Mouse (Mus musculus) cerebellum, adult 2 months (tissue): Measurements from ENCODE around the gene Rgs3. TPM values are rescaled to one million over a fixed set of nuclear protein-coding genes. Genes with fewer than 3 reads are reported as not detected.

ENCODE experiments used
- DNase-seq, 2 experiments: peaks; one replicate each; pipeline ENCODE4 v3.0.0; 2021
- H3K27ac ChIP-seq: fragments of 200-500 bp; 2 replicates; pipeline ENCODE4 v1.5.1; 2012; ENCODE audit warnings: low read length, control low read depth, inconsistent platforms; ENCODE audit not compliant: insufficient read depth
- H3K27me3 ChIP-seq: fragments of 200-500 bp; 2 replicates; pipeline ENCODE4 v1.6.1; 2012; ENCODE audit warnings: inconsistent platforms, mild to moderate bottlenecking, low read length, moderate library complexity; ENCODE audit not compliant: control insufficient read depth, insufficient read depth
- H3K4me1 ChIP-seq: fragments of 200-500 bp; 2 replicates; pipeline ENCODE4 v1.6.1; 2011; ENCODE audit warnings: low read length; ENCODE audit not compliant: control insufficient read depth, insufficient read depth
- H3K4me3 ChIP-seq: fragments of 200-500 bp; replicated peaks from 2 replicates; pipeline ENCODE3; 2011; ENCODE audit warnings: mild to moderate bottlenecking, low read depth, low read length, control low read depth; ENCODE audit not compliant: insufficient read depth
- CTCF ChIP-seq: fragments of 200-500 bp; IDR thresholded peaks from 2 replicates; pipeline ENCODE4 v1.5.1; 2011; ENCODE audit warnings: low read depth, mild to moderate bottlenecking, control low read depth, low read length, moderate library complexity, borderline replicate concordance; ENCODE audit not compliant: insufficient read depth
- POLR2A ChIP-seq: fragments of 200-500 bp; IDR thresholded peaks from 2 replicates; pipeline ENCODE4 v1.6.1; 2011; ENCODE audit warnings: low read length, control low read depth, borderline replicate concordance; ENCODE audit not compliant: insufficient read depth
- WGBS: fragments of 180-500 bp; shearing (Covaris S2); methylation state at CpG from one replicate; pipeline ENCODE4 v1.1.7; 2018; 5-methylcytosine and 5-hydroxymethylcytosine counted together
- polyA plus RNA-seq: library from polyadenylated mRNA; depleted of rRNA; stranded (reverse); fragments of >200 nt; gene quantifications from 2 replicates; pipeline ENCODE4 v1.2.3, GENCODE M21; 2012; rRNA removed

Rgs3 gene
- polyA plus RNA-seq, 1 experiment, result 92.7 TPM

DNA sequence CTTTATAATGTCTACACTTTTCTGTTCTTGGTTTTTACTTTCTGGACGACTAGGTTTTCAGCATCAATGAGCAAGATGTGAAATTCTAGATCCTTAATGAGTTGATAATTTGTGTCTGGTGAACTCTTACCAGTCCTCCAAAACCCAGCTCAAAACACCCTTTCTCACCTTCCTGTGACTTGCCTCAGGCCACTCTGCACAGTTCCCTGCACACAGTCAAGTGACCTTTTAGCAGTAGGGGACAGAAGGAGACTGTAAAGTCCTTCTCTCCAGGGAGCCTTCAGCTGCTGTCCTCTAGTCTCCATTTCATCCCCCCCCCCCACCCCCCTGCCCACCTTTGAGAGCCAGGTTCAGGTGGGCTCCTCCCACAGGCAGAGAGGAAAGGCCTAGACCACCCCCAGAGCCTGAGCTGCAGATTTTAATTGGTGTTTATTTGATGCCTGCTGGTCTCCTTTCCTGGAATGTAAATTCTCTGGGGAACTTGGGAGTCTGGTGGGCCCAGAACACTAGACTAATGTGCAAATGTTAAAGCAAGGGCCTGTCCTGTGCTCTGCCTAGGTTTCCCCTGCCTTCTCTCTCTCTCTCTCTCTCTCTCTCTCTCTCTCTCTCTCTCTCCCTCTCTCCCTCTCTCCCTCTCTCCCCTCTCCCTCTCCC lies 185.5 kb downstream of the Rgs3 start:
- Histone ChIP-seq H3K27ac (no peak overlapping the region), H3K4me1 (no peaks in the 10 kb centered on the region), H3K27me3 (no peaks in the 10 kb centered on the region), H3K4me3 (no peak overlapping the region)
- no peak for DNase-seq
- 66% methylated on average over 1 of the region's 1 CpGs for WGBS
- TF ChIP-seq CTCF (no peak), POLR2A (no peak)

Other genes with a start within 250 kb of the Rgs3 start
- gene Fkbp15, start 199.3 kb upstream of the Rgs3 start, polyA plus RNA-seq, result 26.4 and 28.5 TPM in 2 replicates
- gene Slc31a1, start 199.1 kb upstream of the Rgs3 start, polyA plus RNA-seq, result 20.8 and 24.1 TPM in 2 replicates
- gene Cdc26, start 151.2 kb upstream of the Rgs3 start, polyA plus RNA-seq, result 55.0 and 65.8 TPM in 2 replicates
- 20.4 and 21.2 TPM in 2 replicates for gene Prpf4, start 151.1 kb upstream of the Rgs3 start, polyA plus RNA-seq
- 0.07 TPM in 1 of 2 replicates, not detected in the other for gene Rnf183, start 124.6 kb upstream of the Rgs3 start, polyA plus RNA-seq
- 3.1 and 3.9 TPM in 2 replicates for gene Wdr31, start 89.0 kb upstream of the Rgs3 start, polyA plus RNA-seq
- 1.2 and 1.3 TPM in 2 replicates for gene Bspry, start 79.8 kb upstream of the Rgs3 start, polyA plus RNA-seq
- gene Hdhd3, start 56.4 kb upstream of the Rgs3 start, polyA plus RNA-seq, result 9.3 and 9.7 TPM in 2 replicates
- gene Alad, start 39.9 kb upstream of the Rgs3 start, polyA plus RNA-seq, result 64.4 and 72.3 TPM in 2 replicates
- gene Pole3, start 34.8 kb upstream of the Rgs3 start, polyA plus RNA-seq, result 31.0 and 34.5 TPM in 2 replicates
- 0.52 and 0.72 TPM in 2 replicates for gene 4933430I17Rik, start 34.5 kb upstream of the Rgs3 start, polyA plus RNA-seq